Mouse (Mus musculus) inflammation-experienced regulatory T-cells, adult 16 weeks (primary cell): ENCODE measurements around the gene Pdzd11. TPM values are rescaled to one million over a fixed set of nuclear protein-coding genes. Genes with fewer than 3 reads are reported as not detected.

Source experiments
- polyA plus RNA-seq: library from polyadenylated mRNA; unstranded; fragments of 100-300 nt; shearing (Covaris generic); gene quantifications from one replicate; pipeline ENCODE4 v1.2.1, GENCODE M21; 2017

The Pdzd11 gene
- polyA plus RNA-seq: 49.1 TPM

DNA sequence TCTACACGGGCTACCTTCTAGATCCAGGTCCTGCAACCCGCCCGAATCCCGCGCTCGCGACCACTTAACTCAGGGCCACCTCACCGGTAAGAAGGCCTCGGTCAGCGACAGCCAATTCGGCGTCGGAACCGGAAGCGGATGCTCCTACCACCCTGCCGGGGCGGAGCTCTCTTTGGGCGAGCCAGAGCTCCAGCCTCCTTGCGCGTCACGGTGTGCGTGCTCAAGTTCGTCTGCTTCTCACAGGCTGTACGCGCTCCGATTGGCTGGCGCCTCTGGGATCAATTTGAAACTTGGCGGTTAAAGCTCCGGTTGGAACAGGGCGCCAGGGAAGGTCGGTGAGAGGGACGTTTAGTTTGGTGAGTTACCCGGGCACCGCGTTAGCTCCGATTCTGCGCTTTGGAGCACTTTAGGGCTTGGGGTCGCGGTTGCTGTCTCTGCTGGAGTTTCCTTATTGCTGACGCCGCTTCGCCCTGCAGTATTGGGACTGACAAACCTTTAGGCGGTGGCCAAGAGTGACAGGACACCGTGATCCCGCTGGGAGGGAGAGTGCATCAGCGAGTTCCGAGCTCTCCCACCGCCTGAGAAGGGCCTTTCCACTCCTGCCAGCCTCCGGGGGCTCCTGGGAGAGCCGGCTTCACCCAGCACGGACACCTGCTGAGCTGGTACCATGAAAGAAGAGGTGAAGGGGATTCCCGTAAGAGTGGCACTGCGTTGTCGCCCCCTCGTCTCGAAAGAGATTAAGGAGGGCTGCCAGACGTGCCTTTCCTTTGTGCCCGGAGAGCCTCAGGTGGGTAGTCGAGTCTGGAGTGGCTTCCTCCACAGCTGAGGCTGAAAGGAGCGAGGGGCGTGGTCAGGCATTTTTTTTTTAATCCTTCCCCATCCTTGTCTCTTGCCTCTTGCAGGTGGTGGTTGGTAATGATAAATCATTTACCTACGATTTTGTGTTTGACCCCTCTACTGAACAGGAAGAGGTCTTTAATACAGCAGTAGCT is at the start of gene Pdzd11:
TSS of gene Pdzd11 (minus strand) at position 767 of the 992 bp plus-strand sequence.

DNA sequence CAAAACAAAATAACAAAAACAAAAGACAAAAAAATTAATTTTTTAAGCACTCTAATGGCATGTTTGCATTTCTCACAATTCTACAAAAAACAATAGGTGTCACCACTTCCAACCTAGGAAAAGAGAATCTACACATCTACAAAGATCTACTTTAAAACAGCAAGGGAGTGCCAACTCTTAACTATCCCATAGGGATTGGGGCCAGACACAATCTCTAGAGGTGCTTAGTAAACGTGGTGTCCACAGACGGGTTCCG is 894 bp downstream of the Pdzd11 start, which contains the start of gene Kif4:
TSS of gene Kif4 (plus strand) at position 192 of the 256 bp plus-strand sequence.

DNA sequence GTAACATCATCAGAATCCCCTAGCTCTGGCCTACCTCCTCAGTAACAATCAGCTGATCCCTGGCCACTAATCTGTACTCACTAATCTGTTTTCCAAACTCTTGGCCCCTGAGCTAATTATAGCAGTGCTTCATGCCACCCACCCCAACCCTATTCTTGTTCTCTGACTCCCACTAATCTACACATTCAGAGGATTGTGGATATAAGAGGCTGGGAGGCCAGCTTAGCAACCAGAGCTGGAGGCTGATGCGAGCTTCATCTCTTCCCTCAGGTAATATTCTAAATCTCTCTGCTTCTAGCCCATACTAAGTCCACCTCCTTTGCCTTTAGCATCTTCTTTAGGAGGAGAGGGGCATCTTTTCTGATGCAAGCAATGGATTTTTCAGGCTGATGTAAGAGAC is 21.1 kb downstream of the Pdzd11 start, which contains the start of gene Arr3:
TSS of gene Arr3 (plus strand) at position 184 of the 400 bp plus-strand sequence.

DNA sequence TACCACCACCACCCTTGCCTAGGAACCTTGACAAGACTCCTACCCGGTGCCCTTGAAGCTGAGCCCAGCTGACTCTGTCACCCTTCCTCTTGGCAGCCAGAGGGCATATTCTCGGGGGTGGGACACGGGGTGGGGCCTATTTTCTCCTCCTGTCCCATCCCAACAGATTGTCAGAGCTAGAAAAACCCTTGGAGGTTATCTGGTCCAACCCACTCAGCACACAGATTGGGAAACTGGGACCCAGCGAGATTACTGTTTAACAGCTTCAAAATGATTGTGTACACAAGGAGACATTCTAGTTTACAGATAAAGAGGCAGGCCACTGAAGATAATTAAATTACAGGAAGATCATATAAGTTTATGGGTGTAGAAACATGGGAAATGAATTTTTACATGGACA is 31.6 kb downstream of the Pdzd11 start, which contains the start of gene P2ry4:
TSS of gene P2ry4 (minus strand) at position 79 of the 400 bp plus-strand sequence.

Other genes starting within 250 kb of the Pdzd11 start
- gene Otud6a, start 197.6 kb downstream of the Pdzd11 start, polyA plus RNA-seq: not detected
- 0.35 TPM for gene Awat2, start 183.9 kb downstream of the Pdzd11 start, polyA plus RNA-seq
- gene Igbp1, start 132.3 kb downstream of the Pdzd11 start, polyA plus RNA-seq: 40.1 TPM
- gene Dgat2l6, start 101.7 kb downstream of the Pdzd11 start, polyA plus RNA-seq: not detected
- not detected for gene Awat1, start 54.3 kb downstream of the Pdzd11 start, polyA plus RNA-seq
- not detected for gene P2ry4, start 31.7 kb downstream of the Pdzd11 start, polyA plus RNA-seq
- not detected for gene Arr3, start 21.1 kb downstream of the Pdzd11 start, polyA plus RNA-seq
- gene Kif4, start 831 bp downstream of the Pdzd11 start, polyA plus RNA-seq: 3.0 TPM
- not detected for gene Gdpd2, start 103.3 kb upstream of the Pdzd11 start, polyA plus RNA-seq
- gene Dlg3, start 141.2 kb upstream of the Pdzd11 start, polyA plus RNA-seq: 18.1 TPM